Mouse (Mus musculus) CD4-positive helper T cell, adult 2 months (primary cell): Measurements from ENCODE around the gene Mapkap1.

ENCODE experiments used
- DNase-seq: peaks from one replicate; pipeline ENCODE4 v3.0.0-alpha.2; 2012; ENCODE audit warnings: low read depth, missing footprints, low spot score

The Mapkap1 gene

DNA sequence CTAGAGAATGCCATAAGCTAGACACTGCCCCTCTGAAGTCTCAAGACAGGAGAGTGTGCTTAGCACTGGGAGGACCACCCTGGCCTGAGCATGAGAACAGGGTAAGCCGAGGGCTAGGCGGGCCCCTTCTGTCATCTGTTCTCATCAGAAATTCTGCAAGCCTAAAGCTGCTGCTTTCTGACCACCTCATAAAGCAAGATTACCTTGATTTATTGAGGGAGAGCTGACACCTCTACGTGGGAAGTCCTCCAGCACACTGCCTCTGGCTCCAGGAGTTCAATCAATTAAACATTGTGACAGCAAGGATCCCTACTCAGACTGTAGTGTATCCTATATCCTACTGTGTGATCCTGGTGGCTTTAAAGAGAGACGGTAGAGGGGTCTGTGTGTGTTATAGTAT, 166.5 kb downstream of the Mapkap1 start:
- no peak for DNase-seq

DNA sequence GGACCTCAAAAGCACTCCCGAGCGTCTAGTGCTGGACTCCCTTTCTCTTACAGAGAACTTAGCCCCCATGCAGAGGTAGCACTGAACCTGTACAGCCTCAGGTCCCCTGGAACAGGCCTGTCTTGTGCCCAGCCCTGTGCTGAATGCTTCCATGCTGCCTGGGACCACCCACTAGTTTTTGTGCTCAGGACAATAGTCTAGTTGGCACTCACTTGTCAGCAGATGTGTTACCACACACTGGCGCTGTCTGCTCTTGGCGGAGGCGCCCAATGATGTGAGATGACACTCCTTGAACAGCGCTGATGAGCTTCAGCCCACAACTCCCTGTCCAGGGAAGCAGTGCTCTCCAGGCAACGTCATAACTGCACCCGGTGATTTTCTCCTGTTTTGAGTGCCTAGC, 182.0 kb downstream of the Mapkap1 start:
- no peak for DNase-seq

DNA sequence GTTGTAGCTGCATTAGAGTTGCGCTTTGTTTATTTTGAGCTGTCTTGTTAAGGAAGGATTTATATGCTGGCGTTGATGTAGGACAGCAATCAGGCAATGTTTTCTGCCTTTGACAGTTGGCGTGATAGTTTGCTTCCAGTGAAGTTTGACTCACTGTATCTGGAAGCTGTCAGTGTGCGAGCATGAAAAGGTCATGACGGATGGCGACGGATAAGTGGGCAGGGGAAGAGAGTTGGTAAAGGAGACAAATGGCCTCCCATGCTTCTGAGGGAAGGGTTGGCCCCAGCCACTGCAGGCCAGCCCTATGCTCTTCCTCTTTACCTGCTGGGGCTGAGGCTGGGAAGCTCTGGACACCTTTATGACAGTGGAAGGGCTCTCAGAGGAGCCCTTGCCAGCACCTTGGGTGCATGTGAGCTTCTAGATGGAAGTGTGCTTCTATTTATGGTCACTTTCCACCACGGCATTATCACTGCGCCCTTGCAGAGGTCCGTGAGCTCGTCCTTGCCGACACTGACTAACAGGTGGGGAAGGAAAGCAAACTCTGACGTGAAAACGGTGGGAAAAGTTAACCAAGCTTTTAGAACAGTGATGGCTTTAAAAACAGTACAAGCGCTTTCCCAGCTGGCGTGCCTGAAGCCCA, 185.3 kb downstream of the Mapkap1 start:
- no peak for DNase-seq

DNA sequence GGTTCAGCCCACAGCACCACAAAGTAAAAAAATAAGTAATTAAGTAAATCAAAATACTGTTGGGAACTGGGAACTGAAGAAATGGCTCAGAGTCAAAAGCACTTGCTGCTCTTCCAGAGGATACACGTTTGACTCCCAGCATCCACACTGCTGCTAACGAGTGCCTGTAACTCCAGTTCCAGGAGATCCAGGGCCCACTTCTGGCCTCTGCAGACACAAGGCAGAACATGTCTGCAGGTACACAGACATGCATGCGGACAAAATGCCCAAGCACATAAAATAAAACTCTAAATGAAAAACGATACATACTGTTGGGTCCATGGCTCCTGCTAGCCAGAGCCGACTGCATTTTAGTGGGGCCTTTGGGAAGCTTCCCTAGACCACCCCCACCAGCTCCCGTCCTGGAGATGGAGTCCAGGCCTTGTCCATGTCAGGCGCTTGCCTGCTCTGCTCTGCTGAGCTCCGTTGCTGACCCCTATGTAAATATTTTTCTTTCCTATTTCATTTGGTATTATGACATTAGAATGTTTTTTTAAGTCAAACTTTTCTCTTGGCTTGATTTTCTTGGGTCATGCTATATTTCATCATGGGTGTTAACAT, 185.9 kb downstream of the Mapkap1 start:
- DNase-seq: no peak

DNA sequence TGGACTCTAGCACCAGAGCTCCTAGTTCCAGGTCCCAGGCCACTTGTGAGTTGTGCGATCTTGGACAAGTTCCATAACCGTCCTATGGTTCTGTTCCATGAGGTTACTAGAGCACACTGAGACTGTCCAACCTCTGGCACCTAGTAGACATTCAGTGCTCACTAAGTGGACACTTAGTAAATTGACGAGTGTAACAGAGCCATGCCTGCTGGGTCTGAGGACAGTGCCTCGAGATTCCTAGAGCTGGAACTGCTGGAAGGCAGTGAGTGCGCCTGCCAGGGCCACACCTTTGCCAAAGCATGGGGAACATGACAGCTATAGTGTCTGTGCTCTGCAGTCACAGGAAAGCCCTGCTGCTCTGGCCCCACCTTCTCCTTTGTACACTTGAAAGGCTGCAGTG, 187.4 kb downstream of the Mapkap1 start:
- DNase-seq: no peak

DNA sequence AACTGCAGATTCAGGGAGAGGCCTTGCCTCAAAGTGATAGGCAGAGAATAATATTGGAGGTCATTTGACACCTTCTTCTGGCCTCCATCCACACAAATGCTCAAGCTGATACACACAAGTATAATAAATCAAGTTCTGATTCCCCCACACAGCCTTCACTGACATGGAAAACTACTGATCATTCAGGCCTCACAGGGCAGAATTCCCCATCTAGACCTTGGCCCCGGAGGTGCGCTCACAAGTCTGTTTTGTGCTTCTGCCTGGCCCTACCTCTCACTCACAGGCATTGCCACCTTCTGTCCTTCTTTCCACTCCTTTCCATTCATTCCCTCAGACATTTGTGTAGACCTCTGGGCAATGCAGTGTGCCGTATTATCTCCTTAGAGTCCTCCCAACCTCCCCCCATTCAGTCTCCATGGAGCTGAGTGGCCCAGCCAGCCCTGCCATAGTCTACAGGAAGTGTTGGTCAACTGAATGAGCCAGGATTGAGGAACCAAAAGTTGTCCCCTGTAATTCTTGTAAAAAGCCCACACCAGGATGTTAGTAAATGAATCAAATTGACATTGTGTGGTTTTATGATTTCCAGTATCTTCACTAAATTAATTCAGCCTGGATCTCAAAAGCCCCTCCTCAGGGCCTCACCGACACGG, 193.2 kb downstream of the Mapkap1 start:
- DNase-seq: no peak

DNA sequence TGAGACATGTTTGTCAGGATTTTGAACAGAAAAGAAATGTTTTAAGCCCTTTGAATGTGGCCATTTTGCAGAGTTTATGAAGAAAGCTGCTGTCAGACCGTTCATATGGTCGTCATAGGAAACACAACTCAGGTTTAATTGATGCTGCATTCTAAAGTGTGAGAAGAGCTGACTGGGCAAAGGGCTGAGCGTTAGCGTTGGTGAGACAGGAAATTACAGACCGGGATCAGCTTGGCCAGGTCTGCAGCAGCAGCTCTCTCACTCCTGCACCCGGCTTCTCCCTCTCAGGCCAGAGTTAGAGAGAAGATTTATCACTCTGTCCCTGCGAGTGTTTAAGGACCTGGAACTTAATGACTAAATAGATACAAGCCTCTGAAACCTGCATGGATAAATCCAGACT, 194.2 kb downstream of the Mapkap1 start:
- DNase-seq: no peak

DNA sequence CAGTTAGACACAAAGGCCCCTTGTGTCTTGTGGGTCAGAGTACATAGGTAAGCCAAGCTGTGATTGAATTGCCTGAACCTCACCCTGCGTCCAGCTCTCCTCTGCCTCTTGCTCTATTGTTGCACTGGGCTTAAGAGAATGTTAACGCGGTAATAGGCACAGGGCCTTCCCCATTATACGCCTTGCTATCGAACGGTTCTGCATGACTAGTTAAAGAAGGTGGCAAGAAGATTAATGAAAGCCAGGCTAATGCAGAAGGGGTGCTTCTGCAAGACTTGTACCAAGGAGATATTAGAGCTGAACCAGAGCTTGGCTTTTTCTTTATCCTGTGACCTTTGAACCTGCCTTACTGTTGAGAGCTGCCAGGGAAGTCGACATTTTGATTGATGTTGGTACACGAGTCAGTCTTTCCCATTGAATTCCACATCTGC, 195.6 kb downstream of the Mapkap1 start:
- DNase-seq: no peak

DNA sequence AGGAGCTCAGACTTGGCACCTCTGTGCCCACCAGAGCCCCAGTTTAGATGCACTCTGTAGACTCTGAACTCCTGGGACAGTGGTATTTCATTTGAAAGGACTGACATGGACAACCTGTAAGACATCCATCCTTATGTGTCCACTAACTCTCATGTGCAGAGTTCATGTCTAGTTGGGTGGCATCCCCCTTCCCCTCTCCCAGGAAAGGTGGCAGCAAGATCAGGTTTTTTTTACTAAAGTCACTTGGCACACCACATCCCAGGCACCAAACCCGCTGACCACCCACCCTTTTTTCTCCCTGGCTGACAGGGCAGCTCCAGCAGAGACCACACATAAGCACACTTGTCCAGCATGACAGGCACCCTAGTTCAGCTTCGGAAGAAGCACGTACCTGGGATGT, 196.3 kb downstream of the Mapkap1 start:
- DNase-seq: no peak

DNA sequence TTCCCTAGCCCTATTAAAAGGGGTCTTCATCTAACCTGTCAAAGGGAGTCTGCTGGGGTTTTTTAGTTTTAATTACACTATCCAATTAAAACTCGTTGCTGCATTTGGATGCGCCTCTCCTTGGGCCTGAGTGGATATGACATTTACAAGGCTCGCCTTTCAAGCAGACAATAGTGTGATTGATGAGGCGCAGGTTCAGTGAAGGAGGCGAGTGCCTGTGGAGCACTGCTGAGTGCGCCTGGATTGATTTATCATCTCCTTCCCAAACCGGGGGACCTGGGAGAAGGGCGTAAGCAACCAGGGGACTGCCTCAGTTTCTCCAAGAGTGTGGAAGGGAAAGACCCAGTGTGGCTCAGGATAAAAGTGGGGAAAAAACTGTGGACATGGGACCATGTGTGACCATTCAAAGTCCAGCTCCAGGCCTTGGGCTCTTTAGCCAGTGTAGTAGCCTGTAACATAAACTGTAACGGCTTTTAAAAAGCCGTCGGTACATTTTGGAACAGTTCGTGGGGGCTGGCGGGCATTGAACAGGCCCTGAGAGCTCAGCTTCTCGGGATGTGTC, 197.2 kb downstream of the Mapkap1 start:
- DNase-seq: no peak

DNA sequence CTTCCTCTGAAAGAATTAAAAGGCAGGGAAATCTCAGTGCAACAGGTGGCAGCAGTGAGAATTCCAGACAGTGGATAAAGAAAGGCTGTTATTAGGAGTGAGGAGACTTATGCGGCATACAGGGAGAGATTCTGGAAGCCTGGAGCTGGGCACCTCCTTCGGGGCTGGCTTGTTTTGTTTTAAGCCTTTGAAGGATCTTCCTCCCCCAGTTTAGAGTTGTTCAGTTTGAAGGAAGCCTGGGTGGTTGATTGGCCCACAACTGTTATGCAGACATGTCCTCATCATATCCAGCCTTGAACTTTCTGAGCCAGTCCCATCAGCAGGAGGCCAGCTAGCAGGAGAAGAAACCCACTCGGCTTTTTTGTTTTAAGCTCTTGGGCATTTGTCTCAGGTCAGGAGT, 198.5 kb downstream of the Mapkap1 start:
- DNase-seq: no peak

DNA sequence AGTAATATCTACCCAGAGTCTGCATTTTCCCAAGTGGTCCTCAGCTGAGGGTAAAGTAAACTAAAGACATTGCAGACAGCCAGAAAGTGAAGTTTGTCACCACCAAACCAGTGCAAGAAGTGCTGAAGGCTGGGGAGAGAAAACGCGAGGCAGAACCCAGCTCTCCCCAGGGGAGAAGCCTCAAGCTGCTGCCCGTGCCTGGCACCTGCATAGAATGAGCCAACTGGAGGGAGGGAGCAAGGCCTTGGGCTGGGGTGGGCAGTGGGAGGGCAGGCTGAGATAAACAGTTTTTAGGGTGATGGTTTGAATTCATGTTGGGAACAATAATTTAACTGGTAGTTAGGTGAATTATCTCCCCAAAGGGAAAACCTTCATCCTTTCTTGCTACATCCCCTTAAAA, 202.3 kb downstream of the Mapkap1 start:
- no peak for DNase-seq

DNA sequence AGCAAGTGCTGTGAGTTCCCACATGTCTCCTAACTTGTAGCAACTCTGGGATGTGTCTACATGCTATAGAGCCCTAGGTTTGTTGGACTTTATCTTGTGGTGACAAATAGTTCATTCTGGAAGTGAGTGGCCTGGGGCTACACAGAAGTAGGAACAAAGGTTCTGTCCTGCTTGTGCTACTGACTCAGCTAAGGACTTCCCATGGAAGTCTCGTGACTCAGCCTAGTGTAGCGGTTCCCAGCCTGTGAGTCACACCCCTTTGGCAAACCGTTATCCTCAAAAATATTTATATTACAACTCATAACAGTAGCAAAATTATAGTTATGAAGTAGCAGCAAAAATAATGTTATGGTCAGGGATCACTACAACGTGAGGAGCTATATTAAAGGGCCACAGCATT, 202.9 kb downstream of the Mapkap1 start:
- no peak for DNase-seq

DNA sequence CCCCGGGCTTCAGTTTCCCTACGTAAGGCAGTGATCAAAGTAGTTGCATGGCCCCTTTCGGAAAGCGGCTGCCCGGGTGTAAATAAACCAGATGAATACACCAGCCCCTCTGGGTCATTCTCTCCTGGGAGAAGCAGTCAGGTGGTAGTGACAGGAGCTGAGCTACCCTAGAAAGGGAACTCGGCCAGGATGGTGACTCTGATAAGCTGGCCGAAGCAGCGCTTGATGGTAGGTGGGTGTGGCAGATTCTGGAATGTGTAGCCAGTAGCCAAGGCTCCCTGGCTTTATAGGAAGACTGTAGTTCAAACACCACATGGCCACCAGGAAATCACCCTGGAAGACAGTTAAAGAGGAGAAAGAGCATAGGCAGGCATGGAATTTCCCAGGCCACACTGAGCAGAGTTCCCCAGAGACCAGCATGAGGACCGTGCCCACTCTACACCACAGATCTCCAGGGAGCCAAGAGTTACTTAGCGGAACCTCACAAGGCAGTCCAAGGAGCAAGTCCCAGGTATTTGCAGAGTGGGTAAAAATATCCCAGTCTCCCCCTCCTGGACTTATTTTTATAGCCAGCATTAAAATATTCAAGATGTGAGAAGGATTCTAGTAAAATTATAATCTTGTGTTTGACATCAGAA, 214.3 kb downstream of the Mapkap1 start:
- DNase-seq: no peak

DNA sequence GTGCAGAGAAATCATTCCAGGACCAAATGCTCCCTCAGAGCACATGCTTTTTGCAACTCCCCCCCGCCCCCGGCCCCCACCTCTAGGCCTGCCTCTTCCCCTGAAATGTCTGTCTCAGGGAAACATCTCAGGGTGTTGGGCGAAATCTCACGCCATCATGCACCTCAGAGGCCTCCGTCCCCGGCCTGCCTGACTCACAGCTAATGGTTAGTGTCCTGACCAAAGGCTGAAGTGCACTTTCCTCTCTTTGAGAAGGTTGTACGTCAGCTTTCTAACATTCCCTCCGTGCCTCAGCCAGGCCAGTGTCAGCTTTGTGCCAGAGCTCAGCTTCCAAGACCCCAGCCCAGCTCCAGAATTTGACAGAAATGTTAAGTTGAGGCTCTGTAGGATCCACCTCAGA, 214.9 kb downstream of the Mapkap1 start:
- DNase-seq: no peak

DNA sequence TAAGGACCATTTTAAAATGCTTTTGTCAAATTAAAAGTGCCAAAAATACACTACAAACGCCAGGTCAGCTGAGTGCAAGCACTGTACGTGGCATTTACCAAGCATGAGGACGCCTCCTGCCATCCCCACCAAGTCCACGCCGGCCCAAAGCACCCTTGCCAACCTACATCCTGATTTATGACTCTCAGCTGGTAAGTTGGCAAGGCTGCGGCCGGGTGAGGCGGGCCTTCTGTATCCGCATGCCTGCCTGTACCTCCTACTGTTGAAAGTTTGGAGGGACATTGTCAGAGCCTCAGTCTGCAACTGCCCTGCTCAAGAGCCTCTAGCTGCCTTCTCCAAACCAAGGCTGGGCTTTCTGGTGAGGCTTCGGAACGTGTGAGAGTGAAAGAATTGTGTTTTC, 215.9 kb downstream of the Mapkap1 start:
- DNase-seq: no peak

DNA sequence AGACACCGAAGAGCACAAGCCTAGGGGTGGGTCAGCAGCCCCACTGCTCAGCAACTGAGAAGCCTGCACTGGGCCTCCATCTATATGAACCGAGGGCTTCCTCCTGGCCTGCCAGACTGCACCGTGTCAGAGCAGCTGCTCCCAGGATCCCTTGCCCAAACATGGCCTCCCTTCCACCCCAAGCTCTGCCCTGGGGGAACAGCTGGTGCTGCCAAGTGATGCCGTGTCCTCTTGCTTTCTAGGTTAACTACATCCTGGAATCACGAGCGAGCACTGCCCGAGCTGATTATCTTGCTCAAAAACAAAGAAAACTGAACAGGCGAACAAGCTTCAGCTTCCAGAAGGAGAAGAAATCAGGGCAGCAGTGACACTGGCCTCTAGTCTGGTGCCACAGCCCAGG, 216.6 kb downstream of the Mapkap1 start:
- no peak for DNase-seq

DNA sequence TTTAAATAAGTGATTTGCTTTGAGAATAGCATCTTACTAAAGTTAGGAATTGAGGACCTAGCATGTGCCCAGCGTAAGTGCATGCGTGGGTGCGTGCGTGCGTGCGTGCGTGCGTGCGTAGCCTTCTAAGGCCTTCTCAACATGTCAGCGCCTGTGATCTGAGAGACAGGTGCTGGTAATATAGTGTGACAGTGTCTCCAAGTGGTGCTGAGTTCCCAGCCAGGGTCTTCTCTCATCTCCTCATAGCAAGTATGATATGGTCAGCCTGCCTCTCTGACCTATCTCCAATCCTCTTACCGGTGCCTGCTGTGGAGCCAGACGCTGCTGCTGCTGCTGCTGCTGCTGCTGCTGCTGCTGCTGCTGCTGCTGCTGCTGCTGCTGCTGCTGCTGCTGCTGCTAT, 217.5 kb downstream of the Mapkap1 start:
- DNase-seq: no peak

DNA sequence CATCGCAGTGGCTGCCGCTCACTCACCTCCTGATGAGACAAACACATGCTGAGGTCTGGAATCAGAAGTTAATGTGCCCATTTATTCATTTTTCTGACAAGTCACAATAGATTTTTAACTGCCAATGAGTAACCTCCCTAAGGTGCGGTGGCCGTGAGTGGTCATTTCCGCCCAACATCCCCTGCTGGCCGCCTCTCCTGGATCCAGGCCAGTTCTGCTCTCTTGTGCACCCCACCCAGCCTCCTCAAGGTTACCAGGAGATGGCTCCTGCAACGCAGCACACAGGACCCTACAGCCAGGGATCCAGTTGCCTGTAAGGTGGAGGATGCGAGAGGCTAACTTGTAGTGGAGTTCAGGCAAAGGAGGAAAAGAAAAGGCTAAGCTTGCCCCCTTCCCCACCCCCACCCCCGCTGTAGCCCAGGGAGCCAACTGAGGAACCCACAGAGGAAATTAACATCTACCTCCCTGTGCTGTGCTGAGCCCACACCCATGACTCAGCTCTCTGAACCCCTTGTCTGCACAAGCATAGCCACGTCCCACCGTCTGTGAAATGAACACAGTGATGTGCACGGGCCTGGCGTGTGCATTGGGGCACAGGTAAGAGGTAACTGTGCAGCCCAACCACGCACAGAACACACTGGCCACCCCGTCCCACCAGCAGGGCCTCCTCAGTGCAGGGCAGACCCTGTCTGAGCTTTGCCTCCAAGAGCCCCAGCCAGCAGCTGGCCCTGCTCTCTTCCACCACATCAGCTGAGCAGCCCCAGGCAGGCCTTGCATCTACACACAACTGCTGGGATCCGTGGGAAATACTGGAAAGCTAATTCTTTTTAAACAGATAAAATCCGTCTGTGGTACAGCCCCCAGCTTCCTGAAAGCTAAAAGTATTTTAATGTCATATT, 221.0 kb downstream of the Mapkap1 start:
- DNase-seq: no peak

DNA sequence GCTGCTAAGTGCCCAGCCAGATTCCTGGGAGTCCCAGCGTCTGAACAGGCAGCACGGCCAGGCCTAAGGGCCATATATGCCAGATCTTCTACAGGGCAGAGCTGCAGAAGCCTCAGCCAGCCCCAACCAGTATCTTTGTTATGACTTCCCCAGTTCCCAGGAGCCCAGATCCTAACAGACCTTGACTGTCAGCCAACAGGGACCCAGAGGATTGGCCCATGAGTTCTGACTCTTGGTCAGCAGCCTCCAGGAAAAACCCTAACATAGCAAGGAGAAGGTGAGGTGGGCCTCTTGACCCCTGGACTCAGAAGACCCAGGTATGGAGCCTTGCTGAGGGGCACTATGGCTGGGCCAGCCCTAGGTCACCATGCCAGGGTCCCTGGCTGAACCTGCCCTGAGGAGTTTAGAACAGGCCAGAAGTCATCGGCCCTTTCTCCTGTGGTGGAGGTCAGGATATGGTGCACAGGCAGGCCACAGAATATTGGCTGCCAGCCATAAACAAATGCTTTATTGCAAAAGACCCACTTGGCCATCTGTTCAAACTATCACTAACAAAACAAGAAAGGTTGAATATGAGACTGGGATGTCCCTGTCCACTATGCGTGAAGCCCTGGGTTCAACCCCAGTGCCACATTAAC, 222.5 kb downstream of the Mapkap1 start:
- no peak for DNase-seq

DNA sequence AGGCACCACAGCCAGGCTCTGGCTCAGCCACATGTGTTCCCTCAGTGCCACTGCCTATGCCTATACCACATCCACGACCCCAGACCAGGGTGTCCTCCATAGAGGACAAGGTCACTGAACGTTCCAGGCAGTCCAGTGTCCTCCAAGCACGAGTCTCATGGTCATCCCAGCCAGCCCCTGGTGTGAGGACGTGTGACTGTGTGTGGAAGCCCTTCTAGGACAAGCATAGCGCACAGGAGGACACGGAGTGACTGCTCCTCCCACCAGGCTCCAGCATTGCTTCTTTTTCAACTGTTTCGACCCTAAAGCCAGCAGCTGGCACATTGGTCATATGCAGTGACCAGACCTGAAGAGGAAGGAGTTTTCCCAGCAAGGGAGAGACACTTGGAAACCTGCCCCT, 223.2 kb downstream of the Mapkap1 start:
- no peak for DNase-seq
